25 mouse cellular contexts compared by ENCODE assay signal in genomic region chr2:120007680-120008210, GRCm38 (mm10). TPM values are rescaled to one million over a fixed set of nuclear protein-coding genes. Genes with fewer than 3 reads are reported as not detected.
DNase-seq lines count a peak whose midpoint lies in the region; ATAC-seq and TF ChIP-seq lines count a peak whose summit lies in the region.
"Had no signal": no experiment of that assay in that cellular context is flagged by ENCODE, and none has a peak within 500 bp of the region (broad histone marks: within the 10 kb centered on the region; RNA-seq: fewer than 3 reads in every experiment).

No protein-coding gene starts in this region.

- H3K36me3 ChIP-seq in forebrain, embryonic 12.5 days (replicated peaks): peaks cover 3% of the 10 kb centered on the region; the same call in 1 of the 2 replicates
- H3K36me3 ChIP-seq in forebrain, embryonic 10.5 days (replicated peaks): peaks cover 3% of the 10 kb centered on the region
- peaks cover 10% of the 10 kb centered on the region for H3K36me3 ChIP-seq in megakaryocyte, embryonic 14.5 days (replicated peaks; ENCODE audit: low read length)

- no peak overlapping the region for H3K9ac ChIP-seq in forebrain, embryonic 12.5 days
- H3K9ac ChIP-seq: embryonic facial prominence, embryonic 15.5 days; forebrain, postnatal 0 days; hindbrain, embryonic 14.5 days; limb, embryonic 12.5 days; lung, embryonic 14.5 days; midbrain, embryonic 12.5 days; neural tube, embryonic 15.5 days had no signal

- TF ChIP-seq CTCF in bone marrow macrophage, adult 2 months (IDR thresholded peaks at IDR 0.05; ENCODE audit: low read depth, low read length): no peak

- no peaks in the 10 kb centered on the region for H3K9me3 ChIP-seq in forebrain, embryonic 12.5 days
- H3K9me3 ChIP-seq in forebrain, embryonic 10.5 days: no peaks in the 10 kb centered on the region
- H3K9me3 ChIP-seq in megakaryocyte, embryonic 14.5 days: no peaks in the 10 kb centered on the region
- H3K9me3 ChIP-seq: embryonic facial prominence, embryonic 15.5 days; G1E; limb, embryonic 12.5 days; midbrain, embryonic 12.5 days; neural tube, embryonic 15.5 days had no signal

- H3K27ac ChIP-seq in forebrain, embryonic 12.5 days: 0 out of 2 replicates have a peak overlapping the region, but pooled peaks have one; percentile 8
- no peak overlapping the region for H3K27ac ChIP-seq in forebrain, embryonic 10.5 days
- peak overlapping the region; percentile 30; the same call in 1 of the 2 replicates for H3K27ac ChIP-seq in bone marrow macrophage, adult 2 months (ENCODE audit: insufficient read depth, low read depth, low read length)
- H3K27ac ChIP-seq: embryonic facial prominence, embryonic 15.5 days; hindbrain, embryonic 14.5 days; left cerebral cortex, adult 2 months; limb, embryonic 12.5 days; macrophage; midbrain, embryonic 12.5 days; neural tube, embryonic 15.5 days; stomach, postnatal 0 days had no signal

- no peak for DNase-seq in forebrain, embryonic 10.5 days (ENCODE audit: extremely low spot score, low spot score)
- no peak for DNase-seq in left cerebral cortex, adult 8-10 months (ENCODE audit: low spot score in 2 of 2)
- no peak for DNase-seq in layer of hippocampus, adult 11-12 months (ENCODE audit: low spot score)
- no peak for DNase-seq in thymus, postnatal 14 days
- DNase-seq: cerebellum, adult 8-10 months; forebrain, postnatal 0 days; heart, postnatal 4 days; kidney, adult 18-20 months; lung, embryonic 14.5 days; thymus, adult 2 months had no signal

- ATAC-seq in forebrain, embryonic 12.5 days (ENCODE audit: low FRiP score): no peak
- ATAC-seq in megakaryocyte, adult 5-6 weeks (ENCODE audit: poor library complexity, severe bottlenecking): no peak
- ATAC-seq: forebrain, postnatal 0 days; inflammation-experienced regulatory T-cells, adult 6 months had no signal

- no peaks in the 10 kb centered on the region for H3K4me1 ChIP-seq in forebrain, embryonic 12.5 days
- peaks cover 3% of the 10 kb centered on the region; the same call in 1 of the 2 replicates for H3K4me1 ChIP-seq in forebrain, embryonic 10.5 days
- peaks cover 29% of the 10 kb centered on the region for H3K4me1 ChIP-seq in megakaryocyte, embryonic 14.5 days
- peaks cover 23% of the 10 kb centered on the region for H3K4me1 ChIP-seq in bone marrow macrophage, adult 2 months (ENCODE audit: control insufficient read depth, insufficient read depth, low read length)
- H3K4me1 ChIP-seq: limb, embryonic 12.5 days; midbrain, embryonic 12.5 days; neural tube, embryonic 15.5 days had no signal

- H3K27me3 ChIP-seq in forebrain, embryonic 12.5 days: no peaks in the 10 kb centered on the region
- no peaks in the 10 kb centered on the region for H3K27me3 ChIP-seq in forebrain, embryonic 10.5 days (ENCODE audit: poor library complexity, severe bottlenecking)
- H3K27me3 ChIP-seq in megakaryocyte, embryonic 14.5 days (replicated peaks): no peaks in the 10 kb centered on the region
- H3K27me3 ChIP-seq: embryonic facial prominence, embryonic 15.5 days; limb, embryonic 12.5 days; midbrain, embryonic 12.5 days; neural tube, embryonic 15.5 days had no signal

- TF ChIP-seq POLR2A in bone marrow macrophage, adult 2 months (IDR thresholded peaks at IDR 0.05; ENCODE audit: borderline replicate concordance, low read depth, low read length): no peak

- WGBS in forebrain, embryonic 12.5 days: 81% methylated on average over 4 of the region's 4 CpGs
- 86% methylated on average over 4 of the region's 4 CpGs for WGBS in forebrain, embryonic 10.5 days

- H3K4me2 ChIP-seq in forebrain, embryonic 12.5 days: no peak overlapping the region
- H3K4me2 ChIP-seq: embryonic facial prominence, embryonic 15.5 days; hindbrain, embryonic 14.5 days; limb, embryonic 12.5 days; liver, embryonic 11.5 days; lung, embryonic 14.5 days; midbrain, embryonic 12.5 days; neural tube, embryonic 15.5 days had no signal

- no peak overlapping the region for H3K4me3 ChIP-seq in forebrain, embryonic 12.5 days (replicated peaks)
- H3K4me3 ChIP-seq in forebrain, embryonic 10.5 days: no peak overlapping the region
- peak overlapping the region; percentile 26 for H3K4me3 ChIP-seq in megakaryocyte, embryonic 14.5 days (replicated peaks)
- H3K4me3 ChIP-seq in bone marrow macrophage, adult 2 months (ENCODE audit: insufficient read depth, low read length): no peak overlapping the region
- H3K4me3 ChIP-seq: embryonic facial prominence, embryonic 15.5 days; left cerebral cortex, adult 2 months; limb, embryonic 12.5 days; midbrain, embryonic 12.5 days; neural tube, embryonic 15.5 days had no signal

RNA-seq across cellular contexts. Expression of gene Jmjd7, which starts 19.5 kb away (rescaled TPM):
- 19.3 and 20.2 TPM in 2 replicates for polyA plus RNA-seq in forebrain, embryonic 12.5 days (2016; fragmentation: Nextera tagmentation; extraction: Ambion mirVana)
- 22.3 and 24.9 TPM in 2 replicates for polyA plus RNA-seq in forebrain, embryonic 10.5 days (2016; fragmentation: Nextera tagmentation; extraction: Ambion mirVana)
- 4.2 and 5.5 TPM in 2 replicates for polyA plus RNA-seq in megakaryocyte, embryonic 14.5 days (2012; ENCODE audit: insufficient read depth, low replicate concordance)
- total RNA-seq in megakaryocyte, adult 5-6 weeks (2015): 4.5 and 8.0 TPM in 2 replicates
- total RNA-seq in megakaryocyte, adult 5-6 weeks (2017): 2.3 and 5.4 TPM in 2 replicates
- polyA plus RNA-seq in bone marrow macrophage, adult 2 months (2012; ENCODE audit: insufficient read depth, insufficient read length, missing spikeins): 2.4 and 2.8 TPM in 2 replicates
- 1 to 10 TPM; 3.6 to 4.6 (median 4.2) TPM for total RNA-seq in left cerebral cortex, adult 8-10 months (2022)

RNA-seq across cellular contexts. Expression of gene Gm28042, which starts 19.5 kb away (rescaled TPM):
- polyA plus RNA-seq in forebrain, embryonic 12.5 days (2016; fragmentation: Nextera tagmentation; extraction: Ambion mirVana): 6.9 and 7.3 TPM in 2 replicates
- polyA plus RNA-seq in forebrain, embryonic 10.5 days (2016; fragmentation: Nextera tagmentation; extraction: Ambion mirVana): 4.2 and 5.9 TPM in 2 replicates
- 0.16 TPM in 1 of 2 replicates, not detected in the other for polyA plus RNA-seq in megakaryocyte, embryonic 14.5 days (2012; ENCODE audit: insufficient read depth, low replicate concordance)
- total RNA-seq in megakaryocyte, adult 5-6 weeks (2015): 0.80 and 1.7 TPM in 2 replicates
- total RNA-seq in megakaryocyte, adult 5-6 weeks (2017): 0.15 and 0.37 TPM in 2 replicates
- polyA plus RNA-seq in bone marrow macrophage, adult 2 months (2012; ENCODE audit: insufficient read depth, insufficient read length, missing spikeins): 0.25 TPM in 1 of 2 replicates, not detected in the other
- 1 to 10 TPM in 3 of 4 experiments, under 1 TPM in 1; 0.50 to 2.6 (median 1.3) TPM for total RNA-seq in left cerebral cortex, adult 8-10 months (2022)
- polyA plus RNA-seq: macrophage had no signal

RNA-seq across cellular contexts. Expression of gene Pla2g4b, which starts 25.5 kb away (rescaled TPM):
- polyA plus RNA-seq in forebrain, embryonic 12.5 days (2016; fragmentation: Nextera tagmentation; extraction: Ambion mirVana): 3.4 and 3.6 TPM in 2 replicates
- polyA plus RNA-seq in forebrain, embryonic 10.5 days (2016; fragmentation: Nextera tagmentation; extraction: Ambion mirVana): 2.0 and 2.6 TPM in 2 replicates
- 0.34 and 2.8 TPM in 2 replicates for polyA plus RNA-seq in megakaryocyte, embryonic 14.5 days (2012; ENCODE audit: insufficient read depth, low replicate concordance)
- total RNA-seq in megakaryocyte, adult 5-6 weeks (2015): 0.43 and 1.3 TPM in 2 replicates
- 0.12 and 0.66 TPM in 2 replicates for total RNA-seq in megakaryocyte, adult 5-6 weeks (2017)
- polyA plus RNA-seq in bone marrow macrophage, adult 2 months (2012; ENCODE audit: insufficient read depth, insufficient read length, missing spikeins): 1.3 and 1.4 TPM in 2 replicates
- total RNA-seq in left cerebral cortex, adult 8-10 months (2022): 1 to 10 TPM; 1.1 to 4.3 (median 2.1) TPM

RNA-seq across cellular contexts. Expression of gene Mapkbp1, which starts 35.2 kb away (rescaled TPM):
- 4.6 and 5.3 TPM in 2 replicates for polyA plus RNA-seq in forebrain, embryonic 12.5 days (2016; fragmentation: Nextera tagmentation; extraction: Ambion mirVana)
- 3.5 and 3.7 TPM in 2 replicates for polyA plus RNA-seq in forebrain, embryonic 10.5 days (2016; fragmentation: Nextera tagmentation; extraction: Ambion mirVana)
- polyA plus RNA-seq in megakaryocyte, embryonic 14.5 days (2012; ENCODE audit: insufficient read depth, low replicate concordance): 0.82 TPM in 1 of 2 replicates, not detected in the other
- 2.1 and 3.3 TPM in 2 replicates for total RNA-seq in megakaryocyte, adult 5-6 weeks (2015)
- 2.6 and 2.8 TPM in 2 replicates for total RNA-seq in megakaryocyte, adult 5-6 weeks (2017)
- 5.4 and 7.5 TPM in 2 replicates for polyA plus RNA-seq in bone marrow macrophage, adult 2 months (2012; ENCODE audit: insufficient read depth, insufficient read length, missing spikeins)
- 10 to 100 TPM; 42.3 to 51.3 (median 44.2) TPM for total RNA-seq in left cerebral cortex, adult 8-10 months (2022)
